24 mouse cellular contexts compared by ENCODE assay signal in genomic region chr6:4962197-4962596, GRCm38 (mm10). TPM values are rescaled to one million over a fixed set of nuclear protein-coding genes. Genes with fewer than 3 reads are reported as not detected.
DNase-seq lines count a peak whose midpoint lies in the region; ATAC-seq and TF ChIP-seq lines count a peak whose summit lies in the region.
"Had no signal": no experiment of that assay in that cellular context is flagged by ENCODE, and none has a peak within 500 bp of the region (broad histone marks: within the 10 kb centered on the region; RNA-seq: fewer than 3 reads in every experiment).

No protein-coding gene starts in this region.

- no peak overlapping the region for H3K4me3 ChIP-seq in heart, embryonic 13.5 days
- H3K4me3 ChIP-seq in CH12.LX (replicated peaks in 1 of 3; ENCODE audit: low read depth in 2 of 3, low read length in 2 of 3, poor library complexity in 1 of 3), result no peak overlapping the region
- H3K4me3 ChIP-seq in MEL (ENCODE audit: control insufficient read depth in 1 of 2, insufficient read depth in 1 of 2, low read depth in 2 of 2, low read length in 2 of 2), result no peak overlapping the region
- H3K4me3 ChIP-seq: embryonic facial prominence, embryonic 13.5 days; embryonic facial prominence, embryonic 15.5 days; erythroblast, embryonic 14.5 days; forebrain, embryonic 13.5 days; forebrain, embryonic 15.5 days had no signal

- no peaks in the 10 kb centered on the region for H3K9me3 ChIP-seq in heart, embryonic 13.5 days
- H3K9me3 ChIP-seq in CH12.LX (replicated peaks; ENCODE audit: low read length) (no peaks in the 10 kb centered on the region), MEL (replicated peaks; ENCODE audit: insufficient read depth, low read length) (no peaks in the 10 kb centered on the region)
- H3K9me3 ChIP-seq: embryonic facial prominence, embryonic 13.5 days; embryonic facial prominence, embryonic 15.5 days; forebrain, embryonic 15.5 days; G1E had no signal

- no peak overlapping the region for H3K4me2 ChIP-seq in heart, embryonic 13.5 days
- no peak overlapping the region for H3K4me2 ChIP-seq in CH12.LX (ENCODE audit: insufficient read depth, low read depth, poor library complexity, severe bottlenecking)
- H3K4me2 ChIP-seq: embryonic facial prominence, embryonic 13.5 days; embryonic facial prominence, embryonic 15.5 days; forebrain, embryonic 13.5 days; forebrain, embryonic 15.5 days had no signal

- in situ Hi-C loops in CH12.LX (cut with MboI; ENCODE audit: low pct_ligation_motif_present, low pct_unique_long_range_greater_than_20kb, low sequenced_read_pairs), result no loop called here

- ATAC-seq in heart, embryonic 13.5 days (ENCODE audit: extremely low read depth, insufficient number of reproducible peaks, low FRiP score, low TSS enrichment), result no peak
- ATAC-seq: CD4-positive, CD25-positive, alpha-beta regulatory T cell, adult 4 months; forebrain, embryonic 13.5 days; forebrain, embryonic 15.5 days; forebrain, postnatal 0 days had no signal

- WGBS in heart, embryonic 13.5 days, result 41% methylated on average over 4 of the region's 4 CpGs

- H3K79me2 ChIP-seq in CH12.LX (replicated peaks; ENCODE audit: control insufficient read depth, extremely low read depth, insufficient read depth, poor library complexity, severe bottlenecking), result no peaks in the 10 kb centered on the region
- no peaks in the 10 kb centered on the region for H3K79me2 ChIP-seq in MEL (ENCODE audit: control insufficient read depth, insufficient read depth, low read length, poor library complexity)

- H3K27me3 ChIP-seq in heart, embryonic 13.5 days (replicated peaks), result no peaks in the 10 kb centered on the region
- H3K27me3 ChIP-seq in CH12.LX (replicated peaks) (no peaks in the 10 kb centered on the region), MEL (ENCODE audit: control insufficient read depth in 1 of 2, insufficient read depth in 2 of 2, low read length in 2 of 2) (peaks cover 6 to 7% of the 10 kb centered on the region in 2 experiments)
- H3K27me3 ChIP-seq: embryonic facial prominence, embryonic 13.5 days; embryonic facial prominence, embryonic 15.5 days; forebrain, embryonic 13.5 days; forebrain, embryonic 15.5 days had no signal

- TF ChIP-seq EP300 in CH12.LX (IDR thresholded peaks at IDR 0.05; ENCODE audit: low read length) (no peak), MEL (IDR thresholded peaks at IDR 0.05; ENCODE audit: low read depth in 1 of 2, low read length in 2 of 2) (no peak)

- peak overlapping the region; percentile 15; the same call in 1 of the 2 replicates for H3K27ac ChIP-seq in heart, embryonic 13.5 days (replicated peaks)
- H3K27ac ChIP-seq in CH12.LX (ENCODE audit: insufficient read depth, low read depth) (no peak overlapping the region), MEL (ENCODE audit: control insufficient read depth, low read depth, low read length) (no peak overlapping the region)
- H3K27ac ChIP-seq: embryonic facial prominence, embryonic 13.5 days; embryonic facial prominence, embryonic 15.5 days; forebrain, embryonic 13.5 days; forebrain, embryonic 15.5 days had no signal

- no peaks in the 10 kb centered on the region for H3K36me3 ChIP-seq in heart, embryonic 13.5 days
- H3K36me3 ChIP-seq in CH12.LX (replicated peaks in 1 of 2; ENCODE audit: control insufficient read depth in 1 of 2, insufficient read depth in 1 of 2, low read length in 1 of 2) (no peaks in the 10 kb centered on the region), MEL (ENCODE audit: control insufficient read depth in 1 of 2, insufficient read depth in 2 of 2, low read length in 2 of 2) (no peaks in the 10 kb centered on the region)
- H3K36me3 ChIP-seq: embryonic facial prominence, embryonic 13.5 days; embryonic facial prominence, embryonic 15.5 days; forebrain, embryonic 15.5 days; G1E had no signal

- dilution Hi-C loops in CH12.LX (cut with MboI; ENCODE audit: extremely low pct_ligation_motif_present, extremely low pct_unique_long_range_greater_than_20kb, low sequenced_read_pairs), result no loop called here

- no peak for DNase-seq in heart, adult 11 months
- DNase-seq in CH12.LX (ENCODE audit: extremely low read depth), result no peak
- DNase-seq in MEL (ENCODE audit: low read depth, low spot score), result no peak
- DNase-seq in left cerebral cortex, adult 9 months (ENCODE audit: low spot score in 2 of 2), result no peak
- DNase-seq: adrenal gland, adult 2 months; adrenal gland, postnatal 10 days; adrenal gland, postnatal 25 days; B cell, adult 2 months; cerebellum, adult 11 months; cerebellum, adult 18-20 months; cerebellum, adult 8-10 months; cerebellum, adult 9-11 months; cerebellum, postnatal 14 days; cerebellum, postnatal 36 days; embryo, embryonic 11 days; forebrain, postnatal 0 days had no signal

- H3K4me1 ChIP-seq in heart, embryonic 13.5 days, result peaks cover 36% of the 10 kb centered on the region
- H3K4me1 ChIP-seq in CH12.LX (ENCODE audit: control insufficient read depth in 1 of 2, insufficient read depth in 2 of 2) (no peaks in the 10 kb centered on the region), MEL (ENCODE audit: control insufficient read depth in 1 of 2, insufficient read depth in 2 of 2, low read length in 2 of 2) (no peaks in the 10 kb centered on the region)
- H3K4me1 ChIP-seq: embryonic facial prominence, embryonic 15.5 days; forebrain, embryonic 15.5 days had no signal

- H3K9ac ChIP-seq in heart, embryonic 13.5 days, result no peak overlapping the region
- H3K9ac ChIP-seq in CH12.LX (ENCODE audit: insufficient read depth, low read depth) (no peak overlapping the region), MEL (ENCODE audit: control insufficient read depth, low read depth, low read length, poor library complexity, severe bottlenecking) (no peak overlapping the region)
- H3K9ac ChIP-seq: embryonic facial prominence, embryonic 13.5 days; embryonic facial prominence, embryonic 15.5 days; forebrain, embryonic 13.5 days; forebrain, embryonic 15.5 days; forebrain, postnatal 0 days had no signal

- TF ChIP-seq CTCF in CH12.LX (conservative IDR thresholded peaks at IDR 0.05 in 1 of 2, IDR thresholded peaks at IDR 0.05 in 1 of 2; ENCODE audit: low read depth in 2 of 2, low read length in 2 of 2) (no peak), MEL (IDR thresholded peaks at IDR 0.05 in 2 of 3, conservative IDR thresholded peaks at IDR 0.05 in 1 of 3; ENCODE audit: control insufficient read depth in 1 of 3, insufficient read depth in 1 of 3, low read depth in 2 of 3, low read length in 3 of 3, poor library complexity in 1 of 3, severe bottlenecking in 1 of 3) (no peak)

- no peak for TF ChIP-seq RAD21 in CH12.LX (IDR thresholded peaks at IDR 0.05; ENCODE audit: low read depth, low read length)
- TF ChIP-seq RAD21 in MEL (IDR thresholded peaks at IDR 0.05; ENCODE audit: low read depth, low read length), result no peak

- no peak for TF ChIP-seq POLR2A in CH12.LX (IDR thresholded peaks at IDR 0.05; ENCODE audit: low read depth, low read length)
- no peak for TF ChIP-seq POLR2A in MEL (IDR thresholded peaks at IDR 0.05; ENCODE audit: control insufficient read depth in 1 of 2, insufficient read depth in 1 of 2, low read depth in 1 of 2, low read length in 2 of 2, poor library complexity in 1 of 2)

TF ChIP-seq in CH12.LX, 34 proteins besides CTCF, POLR2A, EP300 and RAD21:
- TF ChIP-seq MAFK (IDR thresholded peaks at IDR 0.05; ENCODE audit: insufficient replicate concordance, low read length) (peak; percentile 90), ETS1 (conservative IDR thresholded peaks at IDR 0.05; ENCODE audit: low read depth, low read length) (no peak)

TF ChIP-seq in MEL, 35 proteins besides CTCF, POLR2A, EP300 and RAD21:
- TF ChIP-seq MEF2A (IDR thresholded peaks at IDR 0.05; ENCODE audit: extremely low read depth, insufficient replicate concordance, low read depth, low read length, poor library complexity, severe bottlenecking) (no peak), MAFK (IDR thresholded peaks at IDR 0.05; ENCODE audit: borderline replicate concordance, low read depth, low read length) (peak; percentile 59; the same call in 1 of the 2 replicates)

RNA-seq across cellular contexts. Expression of gene Ppp1r9a, which starts 59.5 kb away (rescaled TPM):
- polyA plus RNA-seq in heart, embryonic 13.5 days (2015; fragmentation: Nextera tagmentation; extraction: Ambion mirVana), result 13.1 and 13.6 TPM in 2 replicates
- total RNA-seq in CH12.LX (2012; rRNA removed) (not detected in 2 replicates), CH12.LX (2014; rRNA removed) (1.0 TPM in 1 of 2 replicates, not detected in the other), MEL (2012; rRNA removed) (0.03 TPM in 1 of 2 replicates, not detected in the other)
- polyA plus RNA-seq in CH12.LX (2012; ENCODE audit: insufficient read length, low read depth) (0.29 TPM in 1 of 2 replicates, not detected in the other), MEL (2012; ENCODE audit: insufficient read depth in 1 of 2, insufficient read length in 2 of 2, low read depth in 1 of 2, low replicate concordance in 2 of 2, missing spikeins in 1 of 2) (under 1 TPM in 1 of 2 experiments, not detected in 1; 0.03 TPM)

Comparison
In these comparisons a context has a peak if more than half of its experiments do, and no peak if none do; other contexts are left out.
1. RNA of gene Ppp1r9a, which starts 59.5 kb away (polyA plus RNA-seq): 13.1 to 13.6 TPM in heart, embryonic 13.5 days; 0.03 TPM in MEL and 0.29 TPM in CH12.LX; every median in the first group is over 10 times any median in the second.